Mouse (Mus musculus) E14TG2a.4 (cell line): Measurements from ENCODE around the gene Tm9sf2.
A peak's percentile ranks its signal among the peaks of the same experiment; 100 is the strongest.

ENCODE experiments used
- H3K27me3 ChIP-seq: 2 replicates; pipeline ENCODE4 v1.6.1; 2014; ENCODE audit warnings: low read length, control low read depth; ENCODE audit not compliant: insufficient read depth
- H3K36me3 ChIP-seq: 2 replicates; pipeline ENCODE4 v1.6.1; 2014; ENCODE audit warnings: low read length, control low read depth; ENCODE audit not compliant: insufficient read depth
- H3K4me1 ChIP-seq: replicated peaks from 2 replicates; pipeline ENCODE4 v1.6.1; 2014; ENCODE audit warnings: low read depth, low read length, control low read depth
- H3K4me3 ChIP-seq: replicated peaks from 2 replicates; pipeline ENCODE4 v1.5.1; 2014; ENCODE audit warnings: mild to moderate bottlenecking, low read length
- H3K9me3 ChIP-seq: 2 replicates; pipeline ENCODE4 v1.6.1; 2014; ENCODE audit warnings: low read length, control low read depth
- CTCF ChIP-seq: conservative IDR thresholded peaks from 2 replicates; pipeline ENCODE4 v1.5.1; 2014; ENCODE audit warnings: low read length
- NANOG ChIP-seq: IDR thresholded peaks from 2 replicates; pipeline ENCODE4 v1.6.1; 2014; ENCODE audit warnings: borderline replicate concordance, low read length, mixed read lengths
- POU5F1 ChIP-seq: IDR thresholded peaks from 2 replicates; pipeline ENCODE4 v1.6.1; 2014; ENCODE audit warnings: low read length, borderline replicate concordance

Gene Tm9sf2

GRCm38 (mm10) chr14:122190527-122190926 is 83.7 kb downstream of the Tm9sf2 start:
- TF ChIP-seq CTCF (no peak), NANOG (no peak), POU5F1 (no peak)
- Histone ChIP-seq H3K27me3 (no peaks in the 10 kb centered on the region), H3K36me3 (no peaks in the 10 kb centered on the region), H3K4me1 (peaks cover 5% of the 10 kb centered on the region), H3K4me3 (no peak overlapping the region), H3K9me3 (peaks cover 8% of the 10 kb centered on the region)

GRCm38 (mm10) chr14:122190941-122191510 is 84.2 kb downstream of the Tm9sf2 start:
- peaks cover 5% of the 10 kb centered on the region for H3K4me1 ChIP-seq
- H3K9me3 ChIP-seq = peaks cover 8% of the 10 kb centered on the region
- H3K4me3 ChIP-seq = no peak overlapping the region
- no peaks in the 10 kb centered on the region for H3K27me3 ChIP-seq
- TF ChIP-seq CTCF (peak; percentile 98), NANOG (no peak)
- no peaks in the 10 kb centered on the region for H3K36me3 ChIP-seq

- peaks cover 8% of the 10 kb centered on the region; the same call in 1 of the 2 replicates for H3K36me3 ChIP-seq
- H3K4me1 ChIP-seq = peaks cover 16% of the 10 kb centered on the region
- TF ChIP-seq NANOG = no peak
- no peak for TF ChIP-seq CTCF
- no peak for TF ChIP-seq POU5F1
- no peak overlapping the region for H3K4me3 ChIP-seq
- H3K27me3 ChIP-seq = no peaks in the 10 kb centered on the region
- H3K9me3 ChIP-seq = peaks cover 8% of the 10 kb centered on the region
These were observed 87.8 kb downstream of the Tm9sf2 start for GRCm38 (mm10) chr14:122194630-122195029.

GRCm38 (mm10) chr14:122196851-122197250 is 90.0 kb downstream of the Tm9sf2 start:
- Histone ChIP-seq H3K4me3 (no peak overlapping the region), H3K9me3 (peaks cover 8% of the 10 kb centered on the region), H3K4me1 (peaks cover 20% of the 10 kb centered on the region), H3K36me3 (peaks cover 8% of the 10 kb centered on the region; the same call in 1 of the 2 replicates), H3K27me3 (no peaks in the 10 kb centered on the region)
- TF ChIP-seq NANOG = no peak
- no peak for TF ChIP-seq POU5F1
- TF ChIP-seq CTCF = no peak

GRCm38 (mm10) chr14:122200247-122200885 is 93.5 kb downstream of the Tm9sf2 start:
- Histone ChIP-seq H3K9me3 (no peaks in the 10 kb centered on the region), H3K4me1 (peaks cover 49% of the 10 kb centered on the region), H3K27me3 (peaks cover 4% of the 10 kb centered on the region; the same call in 1 of the 2 replicates), H3K36me3 (peaks cover 8% of the 10 kb centered on the region; the same call in 1 of the 2 replicates), H3K4me3 (no peak overlapping the region)
- TF ChIP-seq NANOG = no peak
- TF ChIP-seq POU5F1 = no peak
- no peak for TF ChIP-seq CTCF

- no peaks in the 10 kb centered on the region for H3K36me3 ChIP-seq
- TF ChIP-seq CTCF (no peak), NANOG (no peak), POU5F1 (no peak)
- no peaks in the 10 kb centered on the region for H3K27me3 ChIP-seq
- H3K4me1 ChIP-seq = peaks cover 10% of the 10 kb centered on the region
- peaks cover 2% of the 10 kb centered on the region; the same call in 1 of the 2 replicates for H3K9me3 ChIP-seq
- no peak overlapping the region for H3K4me3 ChIP-seq
These were observed 102.3 kb downstream of the Tm9sf2 start for GRCm38 (mm10) chr14:122209177-122209576.
